Mouse (Mus musculus): ENCODE results near the gene Ndufa7. TPM values are rescaled to one million over a fixed set of nuclear protein-coding genes. Genes with fewer than 3 reads are reported as not detected.

Ndufa7 gene
- polyA plus RNA-seq, 1 experiment from 2014 or later, result 490 TPM

Small RNAs within 50 kb of the gene (microRNA-seq; reads per million reads assigned to microRNA genes)
- gene Gm27740, result not detected

Other genes with a start within 250 kb of the Ndufa7 start
- gene Zfp414, start 195.5 kb upstream of the Ndufa7 start, polyA plus RNA-seq (2015; fragmentation: Nextera tagmentation; extraction: Ambion mirVana), result 43.4 and 56.6 TPM in 2 replicates
- gene Pram1, start 186.5 kb upstream of the Ndufa7 start, polyA plus RNA-seq (2015; fragmentation: Nextera tagmentation; extraction: Ambion mirVana), result 0.80 TPM in 1 of 2 replicates, not detected in the other
- gene Hnrnpm, start 137.7 kb upstream of the Ndufa7 start, polyA plus RNA-seq (2015; fragmentation: Nextera tagmentation; extraction: Ambion mirVana), result 369 and 383 TPM in 2 replicates
- gene March2, start 105.9 kb upstream of the Ndufa7 start, polyA plus RNA-seq (2015; fragmentation: Nextera tagmentation; extraction: Ambion mirVana), result 50.9 and 57.5 TPM in 2 replicates
- gene Rab11b, start 64.0 kb upstream of the Ndufa7 start, polyA plus RNA-seq (2015; fragmentation: Nextera tagmentation; extraction: Ambion mirVana), result 275 and 342 TPM in 2 replicates
- gene Angptl4, start 42.7 kb upstream of the Ndufa7 start, polyA plus RNA-seq (2015; fragmentation: Nextera tagmentation; extraction: Ambion mirVana), result 21.5 and 27.9 TPM in 2 replicates
- 46.5 and 53.4 TPM in 2 replicates for gene Kank3, start 14.1 kb upstream of the Ndufa7 start, polyA plus RNA-seq (2015; fragmentation: Nextera tagmentation; extraction: Ambion mirVana)
- gene Rps28, start within 50 bp of the Ndufa7 start, polyA plus RNA-seq (2015; fragmentation: Nextera tagmentation; extraction: Ambion mirVana), result 1,038 and 1,163 TPM in 2 replicates
- 97.9 and 102 TPM in 2 replicates for gene Cd320, start 18.5 kb downstream of the Ndufa7 start, polyA plus RNA-seq (2015; fragmentation: Nextera tagmentation; extraction: Ambion mirVana)
- not detected in 2 replicates for gene Gm7029, start 49.3 kb downstream of the Ndufa7 start, polyA plus RNA-seq (2015; fragmentation: Nextera tagmentation; extraction: Ambion mirVana)
- gene Kifc1, start 66.1 kb downstream of the Ndufa7 start, polyA plus RNA-seq (2015; fragmentation: Nextera tagmentation; extraction: Ambion mirVana), result 8.2 and 9.1 TPM in 2 replicates
- gene Platr17, start 80.6 kb downstream of the Ndufa7 start, polyA plus RNA-seq (2015; fragmentation: Nextera tagmentation; extraction: Ambion mirVana), result 0.19 TPM in 1 of 2 replicates, not detected in the other
- gene Daxx, start 84.8 kb downstream of the Ndufa7 start, polyA plus RNA-seq (2015; fragmentation: Nextera tagmentation; extraction: Ambion mirVana), result 47.6 and 60.0 TPM in 2 replicates
- 28.3 and 35.9 TPM in 2 replicates for gene Tapbp, start 91.3 kb downstream of the Ndufa7 start, polyA plus RNA-seq (2015; fragmentation: Nextera tagmentation; extraction: Ambion mirVana)
- gene Zbtb22, start 91.3 kb downstream of the Ndufa7 start, polyA plus RNA-seq (2015; fragmentation: Nextera tagmentation; extraction: Ambion mirVana), result 17.5 and 19.3 TPM in 2 replicates
- gene Rgl2, start 105.0 kb downstream of the Ndufa7 start, polyA plus RNA-seq (2015; fragmentation: Nextera tagmentation; extraction: Ambion mirVana), result 30.7 and 34.5 TPM in 2 replicates
- 171 and 183 TPM in 2 replicates for gene Pfdn6, start 115.8 kb downstream of the Ndufa7 start, polyA plus RNA-seq (2015; fragmentation: Nextera tagmentation; extraction: Ambion mirVana)
- 41.8 and 44.0 TPM in 2 replicates for gene Wdr46, start 116.1 kb downstream of the Ndufa7 start, polyA plus RNA-seq (2015; fragmentation: Nextera tagmentation; extraction: Ambion mirVana)
- gene B3galt4, start 126.9 kb downstream of the Ndufa7 start, polyA plus RNA-seq (2015; fragmentation: Nextera tagmentation; extraction: Ambion mirVana), result 5.1 and 5.6 TPM in 2 replicates
- gene Vps52, start 131.2 kb downstream of the Ndufa7 start, polyA plus RNA-seq (2015; fragmentation: Nextera tagmentation; extraction: Ambion mirVana), result 48.0 and 53.5 TPM in 2 replicates
- gene Rps18, start 131.4 kb downstream of the Ndufa7 start, polyA plus RNA-seq (2015; fragmentation: Nextera tagmentation; extraction: Ambion mirVana), result 1,731 and 1,904 TPM in 2 replicates
- 24.6 and 27.2 TPM in 2 replicates for gene H2-K1, start 175.8 kb downstream of the Ndufa7 start, polyA plus RNA-seq (2015; fragmentation: Nextera tagmentation; extraction: Ambion mirVana)
- gene Ring1, start 200.1 kb downstream of the Ndufa7 start, polyA plus RNA-seq (2015; fragmentation: Nextera tagmentation; extraction: Ambion mirVana), result 20.3 and 21.7 TPM in 2 replicates
- gene H2-Ke6, start 203.5 kb downstream of the Ndufa7 start, polyA plus RNA-seq (2015; fragmentation: Nextera tagmentation; extraction: Ambion mirVana), result 51.7 and 52.5 TPM in 2 replicates
- 197 and 211 TPM in 2 replicates for gene Slc39a7, start 207.1 kb downstream of the Ndufa7 start, polyA plus RNA-seq (2015; fragmentation: Nextera tagmentation; extraction: Ambion mirVana)
- gene Rxrb, start 207.2 kb downstream of the Ndufa7 start, polyA plus RNA-seq (2015; fragmentation: Nextera tagmentation; extraction: Ambion mirVana), result 50.5 and 53.0 TPM in 2 replicates
- 2.2 and 6.6 TPM in 2 replicates for gene Col11a2, start 214.9 kb downstream of the Ndufa7 start, polyA plus RNA-seq (2015; fragmentation: Nextera tagmentation; extraction: Ambion mirVana)

Measured in kidney, embryonic 15.5 days (tissue).